Mouse (Mus musculus) bone marrow macrophage, adult 2 months (primary cell): ENCODE results near the gene Dnajc7. TPM values are rescaled to one million over a fixed set of nuclear protein-coding genes. Genes with fewer than 3 reads are reported as not detected.
"Not testable (repeated sequence)": the region's sequence is repeated elsewhere in the genome, so short reads cannot be mapped to it uniquely, and the experiment has no call there.

Experiments used
- H3K27ac ChIP-seq: 2 replicates; pipeline ENCODE4 v1.5.1; 2012; ENCODE audit warnings: low read depth, low read length; ENCODE audit not compliant: insufficient read depth
- H3K4me1 ChIP-seq: 2 replicates; pipeline ENCODE4 v1.6.1; 2012; ENCODE audit warnings: low read length; ENCODE audit not compliant: control insufficient read depth, insufficient read depth
- H3K4me3 ChIP-seq: 2 replicates; pipeline ENCODE4 v1.5.1; 2012; ENCODE audit warnings: mild to moderate bottlenecking, low read length, moderate library complexity; ENCODE audit not compliant: insufficient read depth
- CTCF ChIP-seq: IDR thresholded peaks from 2 replicates; pipeline ENCODE4 v1.5.1; 2012; ENCODE audit warnings: low read depth, mild to moderate bottlenecking, low read length, moderate library complexity
- POLR2A ChIP-seq: IDR thresholded peaks from 2 replicates; pipeline ENCODE4 v1.6.1; 2012; ENCODE audit warnings: mild to moderate bottlenecking, low read depth, low read length, borderline replicate concordance
- polyA plus RNA-seq: library from polyadenylated mRNA; stranded (reverse); fragments of >200 nt; gene quantifications from 2 replicates; pipeline ENCODE4 v1.2.4, GENCODE M21; 2012; ENCODE audit not compliant: missing spikeins, insufficient read depth, insufficient read length

Dnajc7 gene
- polyA plus RNA-seq, 1 experiment = 349 TPM

GRCm38 (mm10) chr11:100618761-100619484, 1.0 kb downstream of the Dnajc7 start, which contains the start of gene Nkiras2:
Gene Nkiras2 (plus strand): TSS chr11:100619244.
- peaks cover 17% of the 10 kb centered on the region; the same call in 1 of the 2 replicates for H3K4me1 ChIP-seq
- H3K27ac ChIP-seq = peak within 1 kb of the TSS; percentile 90
- peak within 1 kb of the TSS; percentile 69 for H3K4me3 ChIP-seq
- no peak for TF ChIP-seq CTCF
- TF ChIP-seq POLR2A = 0 out of 2 replicates have a peak, but pooled peaks have one; percentile 16

DNA sequence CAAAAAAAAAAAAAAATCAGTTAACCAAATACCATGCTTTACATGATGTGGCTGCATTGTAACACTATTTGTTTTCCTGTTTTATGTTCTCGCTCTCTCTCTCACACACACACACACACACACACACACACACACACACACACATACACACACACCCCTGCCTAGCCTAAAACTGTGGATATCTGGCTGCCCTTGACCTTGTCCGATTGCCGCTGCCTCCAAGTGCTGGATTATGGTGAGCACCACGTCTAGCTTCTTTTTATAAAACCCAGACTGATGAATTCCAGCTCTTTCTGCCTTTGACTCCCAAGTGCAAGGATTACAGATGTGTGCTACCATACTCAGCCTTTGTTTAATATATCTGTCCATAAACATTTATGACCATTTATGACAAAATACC, 2.5 kb downstream of the Dnajc7 start:
- peaks cover 25% of the 10 kb centered on the region for H3K4me1 ChIP-seq

DNA sequence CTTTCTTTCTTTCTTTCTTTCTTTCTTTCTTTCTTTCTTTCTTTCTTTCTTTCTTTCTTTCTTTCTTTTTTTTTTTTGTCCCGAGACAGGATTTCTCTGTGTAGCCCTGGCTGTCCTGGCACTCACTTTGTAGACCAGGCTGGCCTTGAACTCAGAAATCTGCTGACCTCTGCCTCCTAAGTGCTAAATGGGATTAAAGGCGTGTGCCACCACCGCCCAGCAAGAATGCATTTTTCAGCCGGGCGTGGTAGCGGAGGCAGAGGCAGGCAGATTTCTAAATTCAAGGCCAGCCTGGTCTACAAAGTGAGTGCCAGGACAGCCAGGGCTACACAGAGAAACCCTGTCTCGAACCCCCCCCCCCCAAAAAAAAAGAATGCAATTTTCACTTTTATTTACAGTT, 3.1 kb downstream of the Dnajc7 start:
- not testable (repeated sequence) for H3K27ac ChIP-seq, H3K4me3 ChIP-seq
- peaks cover 27% of the 10 kb centered on the region for H3K4me1 ChIP-seq

More for the DNA sequence above, 2.5 kb downstream of the Dnajc7 start:
- no peak overlapping the region for H3K4me3 ChIP-seq
- no peak for TF ChIP-seq POLR2A
- no peak for TF ChIP-seq CTCF
- H3K27ac ChIP-seq = no peak overlapping the region

DNA sequence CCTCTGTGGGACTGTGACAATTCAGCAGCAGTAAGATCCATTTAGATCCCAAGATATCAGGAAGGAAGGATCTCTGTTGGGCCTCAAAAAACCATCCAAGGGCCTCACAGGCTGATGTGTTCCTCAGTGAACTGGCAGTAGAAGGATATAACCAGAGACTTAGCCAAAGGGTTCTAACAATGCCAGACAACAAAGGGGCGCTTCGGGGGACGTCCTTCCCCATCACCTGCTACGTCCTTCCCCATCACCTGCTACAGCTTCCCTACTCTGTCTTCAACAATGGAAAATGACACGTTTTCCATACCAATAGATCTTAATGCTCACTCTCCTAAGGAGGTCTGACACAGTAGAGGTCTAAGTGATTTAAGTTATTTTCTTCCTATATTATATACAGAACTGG, 3.6 kb downstream of the Dnajc7 start:
- Histone ChIP-seq H3K4me3 (no peak overlapping the region), H3K4me1 (peaks cover 31% of the 10 kb centered on the region)
- TF ChIP-seq CTCF = no peak
- TF ChIP-seq POLR2A = no peak

GRCm38 (mm10) chr11:100613241-100613640, 6.7 kb downstream of the Dnajc7 start:
- Histone ChIP-seq H3K4me1 (peaks cover 55% of the 10 kb centered on the region), H3K4me3 (no peak overlapping the region), H3K27ac (no peak overlapping the region)
- TF ChIP-seq CTCF (no peak), POLR2A (no peak)

More for the DNA sequence above, 3.6 kb downstream of the Dnajc7 start:
- no peak overlapping the region for H3K27ac ChIP-seq

DNA sequence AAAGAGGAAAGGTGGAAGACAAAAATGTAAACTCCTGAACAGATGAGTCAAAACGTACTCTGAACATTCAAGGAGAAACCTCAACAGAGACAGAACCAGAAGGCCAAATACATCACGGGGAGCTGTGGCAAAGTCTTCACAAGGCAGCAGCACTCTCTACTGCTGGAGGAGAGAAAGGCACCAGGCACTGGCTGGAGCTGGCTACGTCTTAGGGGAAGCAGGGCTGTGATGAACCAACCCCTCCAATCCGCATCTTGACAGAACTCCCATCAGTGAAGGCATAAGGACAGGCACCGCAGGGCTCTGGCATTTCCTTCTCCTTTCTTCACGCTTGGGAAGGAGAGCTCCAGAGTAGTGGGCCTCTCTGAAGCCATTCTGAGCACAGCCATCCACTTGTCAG, 8.3 kb downstream of the Dnajc7 start:
- Histone ChIP-seq H3K4me1 (peaks cover 59% of the 10 kb centered on the region), H3K4me3 (no peak overlapping the region), H3K27ac (peak overlapping the region; percentile 38)
- TF ChIP-seq CTCF (no peak), POLR2A (no peak)

GRCm38 (mm10) chr11:100609997-100610680, 9.8 kb downstream of the Dnajc7 start:
- Histone ChIP-seq H3K27ac (peak overlapping the region; percentile 80), H3K4me3 (no peak overlapping the region), H3K4me1 (peaks cover 54% of the 10 kb centered on the region)
- TF ChIP-seq POLR2A = no peak

DNA sequence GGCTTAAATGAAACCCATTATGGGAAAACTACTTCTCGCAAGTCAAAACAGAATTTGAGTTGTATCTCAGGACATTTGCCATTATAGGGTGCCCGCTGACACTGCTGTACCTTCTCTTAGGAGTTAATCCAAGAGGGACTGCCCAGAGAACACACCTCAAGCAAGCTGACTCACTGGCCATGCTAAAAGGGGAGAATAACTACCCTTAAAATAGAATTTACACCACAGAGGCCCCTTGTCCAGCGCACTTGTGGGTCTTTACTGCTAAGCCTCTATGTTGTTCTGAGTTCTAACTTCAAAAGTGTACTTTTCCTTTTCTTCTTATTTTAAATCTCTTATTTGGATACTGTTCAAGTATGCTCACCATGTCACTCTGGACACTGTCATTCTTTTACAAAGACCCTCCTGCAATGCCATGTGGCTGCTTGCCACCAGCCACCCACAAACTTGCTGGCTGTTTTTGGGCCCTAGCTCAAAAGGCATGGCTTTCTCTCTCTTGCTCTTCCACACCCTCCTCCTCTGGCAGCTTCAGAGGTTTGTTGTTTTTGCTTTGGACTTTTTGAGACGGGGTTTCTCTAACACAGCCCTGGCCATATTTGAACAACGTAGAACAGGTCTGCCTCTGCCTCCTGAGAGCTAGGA, 10.5 kb downstream of the Dnajc7 start:
- no peak for TF ChIP-seq CTCF
- no peak for TF ChIP-seq POLR2A
- H3K27ac ChIP-seq = peak overlapping the region; percentile 80
- no peak overlapping the region for H3K4me3 ChIP-seq
- H3K4me1 ChIP-seq = peaks cover 55% of the 10 kb centered on the region

- no peak for TF ChIP-seq POLR2A
- TF ChIP-seq CTCF = no peak
- Histone ChIP-seq H3K27ac (peak overlapping the region; percentile 80), H3K4me3 (no peak overlapping the region), H3K4me1 (peaks cover 58% of the 10 kb centered on the region)
Observed at GRCm38 (mm10) chr11:100608796-100609195, 11.2 kb downstream of the Dnajc7 start.

GRCm38 (mm10) chr11:100607121-100607520, 12.8 kb downstream of the Dnajc7 start:
- TF ChIP-seq POLR2A = no peak
- TF ChIP-seq CTCF = no peak
- Histone ChIP-seq H3K4me3 (no peak overlapping the region), H3K27ac (no peak overlapping the region), H3K4me1 (peaks cover 46% of the 10 kb centered on the region)
